Mouse (Mus musculus): ENCODE results near the gene Mapk12.

Mapk12 gene

DNA sequence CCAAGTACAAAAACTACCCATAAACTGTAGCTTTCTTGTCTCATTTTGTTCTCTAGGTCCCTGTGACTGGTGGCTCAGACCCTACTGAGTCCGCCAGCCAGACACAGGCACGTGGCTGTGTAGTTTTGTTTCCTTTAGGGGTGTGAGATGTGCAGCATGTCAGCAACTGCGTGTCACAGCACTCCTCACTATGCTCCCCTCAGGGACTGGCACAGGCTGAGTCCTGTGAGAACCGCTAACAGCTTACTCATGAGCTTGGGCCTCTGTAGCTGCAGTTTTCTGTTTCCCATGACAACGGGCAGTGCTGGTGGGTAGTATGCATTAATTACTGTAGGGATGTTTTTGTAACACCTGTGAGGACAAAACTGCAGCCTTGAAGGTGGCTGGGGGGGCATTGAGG lies 48.3 kb downstream of the Mapk12 start:
- no peak for DNase-seq (ENCODE audit: low spot score)

DNA sequence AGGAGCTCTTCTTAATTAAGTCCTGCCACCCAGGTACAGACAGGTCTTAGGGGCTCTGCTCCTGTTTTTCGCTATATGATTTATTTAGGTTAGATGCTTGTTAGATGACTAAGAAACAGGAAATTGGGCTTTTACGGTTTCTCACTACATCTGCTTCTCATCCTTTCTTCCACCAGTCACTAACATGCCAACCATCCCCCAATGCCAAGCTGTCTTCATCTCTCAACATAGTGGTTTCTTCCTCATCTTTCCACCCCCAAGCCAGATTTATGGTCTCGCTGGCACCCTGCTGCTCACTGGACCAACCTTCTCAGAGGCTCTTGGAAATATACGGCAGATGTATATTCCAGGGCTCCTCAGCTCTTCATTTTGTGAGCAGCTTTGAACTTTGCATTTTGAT lies 49.8 kb downstream of the Mapk12 start:
- DNase-seq (ENCODE audit: low spot score), result no peak

DNA sequence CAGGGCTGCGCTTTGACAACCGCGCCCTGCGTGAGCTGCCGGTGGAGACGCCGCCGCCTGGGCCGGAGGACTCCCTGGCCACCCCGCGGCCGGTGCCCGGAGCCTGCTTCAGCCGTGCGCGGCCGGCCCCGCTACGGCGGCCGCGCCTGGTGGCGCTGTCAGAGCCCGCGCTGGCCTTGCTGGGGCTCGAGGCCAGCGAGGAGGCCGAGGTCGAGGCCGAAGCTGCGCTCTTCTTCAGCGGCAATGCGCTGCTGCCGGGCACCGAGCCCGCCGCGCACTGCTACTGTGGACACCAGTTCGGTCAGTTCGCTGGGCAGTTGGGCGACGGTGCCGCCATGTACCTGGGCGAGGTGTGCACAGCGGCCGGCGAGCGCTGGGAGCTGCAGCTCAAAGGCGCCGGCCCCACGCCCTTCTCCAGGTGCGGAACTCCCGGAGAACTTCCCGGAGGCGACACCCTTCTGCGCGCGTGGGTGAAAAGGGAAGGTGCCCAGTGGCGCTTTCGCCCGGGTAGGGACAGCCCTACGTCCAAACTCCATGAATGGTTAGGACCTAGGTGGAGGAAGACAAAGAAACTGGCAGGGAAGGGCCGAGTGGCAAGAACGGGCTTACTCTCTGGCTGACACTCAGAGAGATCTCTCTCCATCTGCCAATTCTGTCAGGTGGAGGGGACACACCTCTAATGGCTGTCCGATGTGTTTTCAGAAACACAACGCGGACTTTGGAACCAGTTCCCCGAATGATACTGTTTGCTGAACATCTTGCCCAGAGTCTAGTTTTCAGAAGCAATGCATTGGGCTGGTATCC lies 51.1 kb downstream of the Mapk12 start:
- peak; percentile 22 for DNase-seq (ENCODE audit: low spot score)

DNA sequence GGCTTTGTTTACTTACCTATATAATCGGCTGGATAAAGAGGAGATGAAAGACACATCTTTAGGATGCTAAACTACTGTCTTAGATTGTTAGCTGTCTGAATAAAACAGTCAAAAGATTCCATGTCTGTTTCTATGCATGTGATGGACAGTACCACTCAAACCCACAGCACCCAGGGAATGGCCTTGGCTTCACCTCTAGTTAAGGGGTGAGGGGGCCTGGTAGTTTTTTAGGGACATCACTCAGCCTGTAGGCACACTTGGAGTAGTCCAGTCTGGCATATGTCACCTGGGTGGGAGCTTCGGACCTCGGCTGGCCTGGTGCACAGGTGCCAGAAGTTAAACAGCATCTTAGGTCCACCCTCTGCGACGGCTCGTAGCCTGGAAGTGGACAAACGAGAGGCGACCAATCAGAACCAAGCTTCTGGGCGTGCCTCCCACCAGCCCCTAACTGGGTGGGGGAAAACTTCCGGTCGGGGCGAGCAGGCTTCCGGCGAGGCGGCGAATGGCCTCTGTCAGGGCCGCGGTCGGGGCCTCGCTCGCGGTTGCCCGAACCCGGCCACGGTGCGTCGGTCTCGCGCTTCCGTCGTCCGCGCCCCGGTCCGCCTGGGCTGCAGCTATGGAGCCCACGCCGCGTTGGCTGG lies 51.8 kb downstream of the Mapk12 start, which contains the start of gene Selenoo:
Selenoo (plus strand) TSS at position 478 of the 641 bp plus-strand sequence.
- DNase-seq (ENCODE audit: low spot score), result peak; percentile 93

DNA sequence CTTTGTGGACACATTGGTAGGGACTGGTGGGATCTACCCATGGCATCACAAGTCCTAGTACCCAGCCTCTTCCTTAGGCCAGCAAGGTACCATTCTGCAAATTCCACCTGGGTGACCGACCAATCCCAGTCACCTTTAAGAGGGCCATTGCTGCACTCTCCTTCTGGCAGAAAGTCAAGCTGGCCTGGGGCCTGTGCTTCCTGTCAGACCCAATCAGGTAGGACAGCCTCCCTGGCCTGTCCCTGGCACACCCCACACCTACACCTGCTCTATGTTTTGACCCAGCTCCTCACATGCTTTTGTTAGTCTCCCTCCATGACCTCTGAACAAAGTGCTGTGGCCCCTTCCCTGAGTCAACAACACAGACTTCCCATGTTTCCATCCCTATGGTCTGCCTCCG lies 55.7 kb downstream of the Mapk12 start:
- DNase-seq (ENCODE audit: low spot score), result no peak

DNA sequence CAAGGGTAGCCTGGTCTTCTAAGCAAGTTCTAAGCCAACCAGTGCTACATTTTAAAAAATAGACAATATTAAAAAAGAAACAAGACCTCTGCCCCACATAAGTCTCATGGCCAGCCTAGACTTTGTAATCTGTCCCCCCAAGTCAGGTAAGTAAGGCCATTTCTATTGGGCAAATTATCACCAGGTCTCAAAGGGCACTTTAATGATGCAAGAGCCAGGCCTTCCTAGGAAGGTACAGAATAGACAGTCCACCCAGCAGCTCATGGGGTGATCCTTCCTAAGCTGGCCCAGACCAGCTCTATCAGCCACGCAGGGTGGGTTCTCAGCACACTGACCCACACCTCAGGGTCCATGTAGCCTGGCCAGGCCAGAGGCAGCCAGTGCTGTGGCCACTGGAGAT lies 56.6 kb downstream of the Mapk12 start:
- no peak for DNase-seq (ENCODE audit: low spot score)

All from urinary bladder, postnatal 14 days (tissue).